Mouse (Mus musculus) spleen, adult 2 months (tissue): ENCODE results near the gene Ar. TPM values are rescaled to one million over a fixed set of nuclear protein-coding genes. Genes with fewer than 3 reads are reported as not detected.

Source experiments
- DNase-seq, 2 experiments: peaks; one replicate each; pipeline versions ENCODE4 v3.0.0 to v3.0.0-alpha.2; 2012 to 2021; ENCODE audit warnings: low spot score in 2 of 2, low read depth in 1 of 2
- H3K27ac ChIP-seq: fragments of 200-500 bp; 2 replicates; pipeline ENCODE4 v1.5.1; 2012; ENCODE audit warnings: low read length, inconsistent platforms; ENCODE audit not compliant: insufficient read depth
- H3K27me3 ChIP-seq: fragments of 200-500 bp; 2 replicates; pipeline ENCODE4 v1.6.1; 2012; ENCODE audit warnings: mild to moderate bottlenecking, moderate library complexity, low read length, inconsistent platforms; ENCODE audit not compliant: control insufficient read depth, insufficient read depth
- H3K36me3 ChIP-seq: fragments of 200-500 bp; 2 replicates; pipeline ENCODE4 v1.6.1; 2012; ENCODE audit warnings: mild to moderate bottlenecking, low read length, inconsistent platforms; ENCODE audit not compliant: control insufficient read depth, insufficient read depth
- H3K4me1 ChIP-seq: fragments of 200-500 bp; 2 replicates; pipeline ENCODE4 v1.6.1; 2011; ENCODE audit warnings: inconsistent platforms; ENCODE audit not compliant: control insufficient read depth, insufficient read depth, insufficient read length
- H3K4me3 ChIP-seq: fragments of 200-500 bp; 2 replicates; pipeline ENCODE4 v1.5.1; 2011; ENCODE audit warnings: mild to moderate bottlenecking, inconsistent platforms; ENCODE audit not compliant: insufficient read depth, insufficient read length; ENCODE audit errors: extremely low read depth
- CTCF ChIP-seq: fragments of 200-500 bp; IDR thresholded peaks from 2 replicates; pipeline ENCODE4 v1.5.1; 2011; ENCODE audit warnings: mild to moderate bottlenecking, inconsistent platforms; ENCODE audit not compliant: insufficient read depth, insufficient read length, insufficient replicate concordance; ENCODE audit errors: extremely low read depth
- POLR2A ChIP-seq: fragments of 200-500 bp; IDR thresholded peaks from 2 replicates; pipeline ENCODE4 v1.6.1; 2011; ENCODE audit warnings: low read depth, low read length, inconsistent platforms
- WGBS: fragments of 180-500 bp; shearing (Covaris S2); methylation state at CpG from one replicate; pipeline ENCODE4 v1.1.7; 2018; 5-methylcytosine and 5-hydroxymethylcytosine counted together
- polyA plus RNA-seq: library from polyadenylated mRNA; depleted of rRNA; stranded (reverse); fragments of >200 nt; gene quantifications from 2 replicates; pipeline ENCODE4 v1.2.3, GENCODE M21; 2012; rRNA removed

Ar gene
- 0.13 and 0.16 TPM in 2 replicates for polyA plus RNA-seq

DNA sequence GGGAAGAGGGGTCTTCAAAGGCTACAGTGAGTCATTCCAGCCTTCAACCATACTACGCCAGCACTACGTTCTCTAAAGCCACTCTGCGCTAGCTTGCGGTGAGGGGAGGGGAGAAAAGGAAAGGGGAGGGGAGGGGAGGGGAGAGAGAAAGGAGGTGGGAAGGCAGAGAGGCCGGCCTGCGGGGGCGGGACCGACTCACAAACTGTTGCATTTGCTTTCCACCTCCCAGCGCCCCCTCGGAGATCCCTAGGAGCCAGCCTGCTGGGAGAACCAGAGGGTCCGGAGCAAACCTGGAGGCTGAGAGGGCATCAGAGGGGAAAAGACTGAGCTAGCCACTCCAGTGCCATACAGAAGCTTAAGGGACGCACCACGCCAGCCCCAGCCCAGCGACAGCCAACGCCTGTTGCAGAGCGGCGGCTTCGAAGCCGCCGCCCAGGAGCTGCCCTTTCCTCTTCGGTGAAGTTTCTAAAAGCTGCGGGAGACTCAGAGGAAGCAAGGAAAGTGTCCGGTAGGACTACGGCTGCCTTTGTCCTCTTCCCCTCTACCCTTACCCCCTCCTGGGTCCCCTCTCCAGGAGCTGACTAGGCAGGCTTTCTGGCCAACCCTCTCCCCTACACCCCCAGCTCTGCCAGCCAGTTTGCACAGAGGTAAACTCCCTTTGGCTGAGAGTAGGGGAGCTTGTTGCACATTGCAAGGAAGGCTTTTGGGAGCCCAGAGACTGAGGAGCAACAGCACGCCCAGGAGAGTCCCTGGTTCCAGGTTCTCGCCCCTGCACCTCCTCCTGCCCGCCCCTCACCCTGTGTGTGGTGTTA, at the start of gene Ar:
Gene Ar, plus strand, starts transcription at position 239 of the 812 bp plus-strand sequence.
- Histone ChIP-seq H3K36me3 (no peaks in the 10 kb centered on the region), H3K27me3 (no peaks in the 10 kb centered on the region), H3K4me1 (no peaks in the 10 kb centered on the region), H3K27ac (no peak within 1 kb of the TSS), H3K4me3 (peak within 1 kb of the TSS; percentile 48)
- 31% methylated on average over 26 of the region's 27 CpGs for WGBS
- peak; percentile 4 to 7 for DNase-seq
- TF ChIP-seq POLR2A = no peak
- TF ChIP-seq CTCF = no peak

DNA sequence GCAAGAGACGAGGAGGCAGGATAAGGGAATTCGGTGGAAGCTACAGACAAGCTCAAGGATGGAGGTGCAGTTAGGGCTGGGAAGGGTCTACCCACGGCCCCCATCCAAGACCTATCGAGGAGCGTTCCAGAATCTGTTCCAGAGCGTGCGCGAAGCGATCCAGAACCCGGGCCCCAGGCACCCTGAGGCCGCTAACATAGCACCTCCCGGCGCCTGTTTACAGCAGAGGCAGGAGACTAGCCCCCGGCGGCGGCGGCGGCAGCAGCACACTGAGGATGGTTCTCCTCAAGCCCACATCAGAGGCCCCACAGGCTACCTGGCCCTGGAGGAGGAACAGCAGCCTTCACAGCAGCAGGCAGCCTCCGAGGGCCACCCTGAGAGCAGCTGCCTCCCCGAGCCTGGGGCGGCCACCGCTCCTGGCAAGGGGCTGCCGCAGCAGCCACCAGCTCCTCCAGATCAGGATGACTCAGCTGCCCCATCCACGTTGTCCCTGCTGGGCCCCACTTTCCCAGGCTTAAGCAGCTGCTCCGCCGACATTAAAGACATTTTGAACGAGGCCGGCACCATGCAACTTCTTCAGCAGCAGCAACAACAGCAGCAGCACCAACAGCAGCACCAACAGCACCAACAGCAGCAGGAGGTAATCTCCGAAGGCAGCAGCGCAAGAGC, 1.3 kb downstream of the Ar start:
- H3K27me3 ChIP-seq = no peaks in the 10 kb centered on the region
- H3K36me3 ChIP-seq = no peaks in the 10 kb centered on the region
- no peak for DNase-seq
- H3K4me3 ChIP-seq = peak overlapping the region; percentile 42
- WGBS = 25% methylated on average over 29 of the region's 30 CpGs
- no peak overlapping the region for H3K27ac ChIP-seq
- H3K4me1 ChIP-seq = no peaks in the 10 kb centered on the region
- TF ChIP-seq CTCF = no peak
- no peak for TF ChIP-seq POLR2A

DNA sequence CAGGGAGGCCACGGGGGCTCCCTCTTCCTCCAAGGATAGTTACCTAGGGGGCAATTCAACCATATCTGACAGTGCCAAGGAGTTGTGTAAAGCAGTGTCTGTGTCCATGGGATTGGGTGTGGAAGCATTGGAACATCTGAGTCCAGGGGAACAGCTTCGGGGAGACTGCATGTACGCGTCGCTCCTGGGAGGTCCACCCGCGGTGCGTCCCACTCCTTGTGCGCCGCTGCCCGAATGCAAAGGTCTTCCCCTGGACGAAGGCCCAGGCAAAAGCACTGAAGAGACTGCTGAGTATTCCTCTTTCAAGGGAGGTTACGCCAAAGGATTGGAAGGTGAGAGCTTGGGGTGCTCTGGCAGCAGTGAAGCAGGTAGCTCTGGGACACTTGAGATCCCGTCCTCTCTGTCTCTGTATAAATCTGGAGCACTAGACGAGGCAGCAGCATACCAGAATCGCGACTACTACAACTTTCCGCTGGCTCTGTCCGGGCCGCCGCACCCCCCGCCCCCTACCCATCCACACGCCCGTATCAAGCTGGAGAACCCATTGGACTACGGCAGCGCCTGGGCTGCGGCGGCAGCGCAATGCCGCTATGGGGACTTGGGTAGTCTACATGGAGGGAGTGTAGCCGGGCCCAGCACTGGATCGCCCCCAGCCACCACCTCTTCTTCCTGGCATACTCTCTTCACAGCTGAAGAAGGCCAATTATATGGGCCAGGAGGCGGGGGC, 2.0 kb downstream of the Ar start:
- TF ChIP-seq CTCF = no peak
- TF ChIP-seq POLR2A = no peak
- WGBS = 38% methylated on average over 33 of the region's 33 CpGs
- Histone ChIP-seq H3K27ac (no peak overlapping the region), H3K4me3 (peak overlapping the region; percentile 42; the same call in 1 of the 2 replicates), H3K36me3 (no peaks in the 10 kb centered on the region), H3K4me1 (no peaks in the 10 kb centered on the region), H3K27me3 (no peaks in the 10 kb centered on the region)
- no peak for DNase-seq

DNA sequence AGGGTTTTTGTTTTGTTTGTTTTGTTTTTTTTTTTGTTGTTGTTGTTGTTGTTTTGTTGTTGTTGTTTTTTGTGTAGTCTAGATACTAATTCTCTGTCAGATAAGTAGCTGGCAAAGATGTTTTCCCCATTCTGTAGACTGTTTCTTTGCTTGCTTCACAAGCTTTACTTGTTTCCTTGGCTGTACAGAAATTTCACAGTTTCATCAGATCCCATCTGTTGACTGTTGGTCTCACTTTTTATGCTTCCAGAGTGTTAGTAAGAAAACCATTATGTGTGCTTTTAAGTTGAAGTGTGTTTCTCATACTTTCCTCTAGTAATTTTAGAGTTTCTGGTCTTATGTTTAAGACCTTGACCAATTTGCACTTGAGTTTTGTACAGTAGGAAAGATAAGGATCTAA, 41.2 kb downstream of the Ar start:
- no peaks in the 10 kb centered on the region for H3K27me3 ChIP-seq
- no peaks in the 10 kb centered on the region for H3K4me1 ChIP-seq
- no peaks in the 10 kb centered on the region for H3K36me3 ChIP-seq
- no peak overlapping the region for H3K27ac ChIP-seq
- no peak for DNase-seq
- H3K4me3 ChIP-seq = no peak overlapping the region
- TF ChIP-seq POLR2A = no peak

DNA sequence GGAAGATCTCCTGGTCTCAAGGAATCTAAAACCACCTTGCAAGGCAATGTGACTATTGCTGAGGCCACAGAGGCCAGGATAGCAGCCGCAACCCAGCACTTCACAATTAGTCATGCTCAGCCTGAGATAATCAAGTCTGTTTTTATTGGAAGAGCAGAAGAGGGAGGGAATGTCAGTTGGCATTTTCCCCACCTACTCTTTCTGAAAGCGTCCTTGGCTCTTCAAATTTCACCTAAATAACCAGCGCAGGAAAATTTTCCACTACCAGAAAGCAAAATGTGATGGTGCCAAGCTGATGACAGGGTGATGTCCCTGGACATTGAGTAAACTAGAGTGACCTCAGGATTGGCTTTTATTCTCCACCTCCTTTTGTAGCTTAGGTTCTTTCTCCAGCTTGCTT, 57.2 kb downstream of the Ar start:
- H3K27me3 ChIP-seq = no peaks in the 10 kb centered on the region
- TF ChIP-seq CTCF (no peak), POLR2A (no peak)
- H3K4me1 ChIP-seq = no peaks in the 10 kb centered on the region
- no peak overlapping the region for H3K4me3 ChIP-seq
- no peak for DNase-seq
- H3K36me3 ChIP-seq = no peaks in the 10 kb centered on the region
- no peak overlapping the region for H3K27ac ChIP-seq
- WGBS = 73% methylated on average over 3 of the region's 3 CpGs

DNA sequence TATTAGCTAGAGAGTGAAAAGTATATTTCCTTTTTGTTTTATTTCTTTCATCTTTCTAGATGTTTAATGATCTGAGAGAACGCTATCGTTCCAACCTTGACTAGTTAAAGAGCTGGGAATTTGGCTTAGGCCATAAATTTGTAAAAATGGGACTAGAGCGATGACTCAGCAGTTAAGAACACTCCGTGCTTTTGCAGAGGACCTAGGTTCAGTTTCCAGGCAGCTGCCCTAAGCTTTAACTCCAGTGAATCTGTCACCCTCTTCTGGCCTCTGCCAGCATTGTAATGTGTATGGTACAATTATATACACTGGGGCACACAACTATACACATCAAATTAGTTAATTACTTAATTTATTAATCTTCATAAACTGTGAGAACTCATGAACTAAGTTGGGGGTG, 58.6 kb downstream of the Ar start:
- 80% methylated on average over 4 of the region's 4 CpGs for WGBS
- no peak for TF ChIP-seq POLR2A
- no peak for TF ChIP-seq CTCF
- Histone ChIP-seq H3K27me3 (no peaks in the 10 kb centered on the region), H3K4me3 (no peak overlapping the region), H3K27ac (no peak overlapping the region), H3K4me1 (no peaks in the 10 kb centered on the region), H3K36me3 (no peaks in the 10 kb centered on the region)
- no peak for DNase-seq
